In the genomic region with DNA sequence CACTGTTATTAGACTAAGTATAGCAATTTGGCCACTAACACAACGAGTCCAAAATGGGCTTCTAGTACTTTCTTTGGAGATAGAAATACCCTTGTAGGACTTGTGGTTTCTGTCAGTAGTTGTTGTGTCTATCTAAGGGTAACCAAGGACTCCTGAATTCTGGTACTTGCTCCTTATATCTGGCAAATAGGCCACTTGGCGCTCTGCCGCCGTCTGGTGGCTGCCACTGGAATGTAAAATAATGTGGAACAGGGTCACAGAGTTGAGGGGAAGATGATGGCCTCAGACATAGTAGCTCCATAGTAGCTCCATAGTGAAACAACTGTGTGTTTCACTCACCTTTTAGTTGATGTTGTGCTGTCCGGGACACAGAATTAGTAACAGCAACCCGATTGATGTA, we compare ENCODE assay signal across 9 mouse cellular contexts. TPM values are rescaled to one million over a fixed set of nuclear protein-coding genes. Genes with fewer than 3 reads are reported as not detected.
DNase-seq lines count a peak whose midpoint lies in the region; ATAC-seq lines count a peak whose summit lies in the region.
"Had no signal": no experiment of that assay in that cellular context is flagged by ENCODE, and none has a peak within 500 bp of the region (broad histone marks: within the 10 kb centered on the region; RNA-seq: fewer than 3 reads in every experiment).

No protein-coding gene starts in this region.

- no peak overlapping the region for H3K27ac ChIP-seq in liver, embryonic 11.5 days (ENCODE audit: low read depth, low read length)
- no peak overlapping the region for H3K27ac ChIP-seq in limb, embryonic 15.5 days
- H3K27ac ChIP-seq: lung, embryonic 15.5 days had no signal

- H3K9ac ChIP-seq in liver, embryonic 11.5 days (ENCODE audit: low read depth, low read length) = no peak overlapping the region
- H3K9ac ChIP-seq in limb, embryonic 15.5 days = no peak overlapping the region
- H3K9ac ChIP-seq: lung, embryonic 15.5 days had no signal

- H3K4me1 ChIP-seq in liver, embryonic 11.5 days (replicated peaks; ENCODE audit: control insufficient read depth, insufficient read depth, low read length) = no peaks in the 10 kb centered on the region
- H3K4me1 ChIP-seq in limb, embryonic 15.5 days = no peaks in the 10 kb centered on the region
- H3K4me1 ChIP-seq: lung, embryonic 15.5 days had no signal

- WGBS in liver, embryonic 11.5 days = 48% methylated on average over 6 of the region's 6 CpGs
- 53% methylated on average over 6 of the region's 6 CpGs for WGBS in limb, embryonic 15.5 days

- no peak for ATAC-seq in liver, embryonic 11.5 days (replicated peaks; ENCODE audit: low FRiP score)
- ATAC-seq in limb, embryonic 15.5 days (ENCODE audit: insufficient number of reproducible peaks, low FRiP score, low TSS enrichment, low read depth) = 0 out of 2 replicates have a peak, but pooled peaks have one; percentile 10
- ATAC-seq in erythroblast, adult 5-6 weeks (replicated peaks; ENCODE audit: low FRiP score, poor library complexity, severe bottlenecking) = no peak

- intact Hi-C loops in heart, postnatal 10 days (cut with DNase I) = loop anchor here (1.0 to 5.0 kb wide), 4 partner anchors 66 to 318 kb away; no protein-coding TSS in a partner anchor

- H3K27me3 ChIP-seq in liver, embryonic 11.5 days (replicated peaks; ENCODE audit: control insufficient read depth, insufficient read depth, low read length) = no peaks in the 10 kb centered on the region
- H3K27me3 ChIP-seq in limb, embryonic 15.5 days = no peaks in the 10 kb centered on the region
- H3K27me3 ChIP-seq: lung, embryonic 15.5 days had no signal

- peak; percentile 38 for DNase-seq in liver
- DNase-seq in liver, embryonic 11.5 days (ENCODE audit: low spot score) = no peak
- DNase-seq in Muller cell, postnatal 12 days (ENCODE audit: inconsistent ontology term) = peak; percentile 30
- peak; percentile 16 for DNase-seq in cerebellum, adult 9-11 months
- DNase-seq in heart, postnatal 10 days = peak; percentile 57 to 78
- DNase-seq in retina, embryonic 14.5 days (ENCODE audit: low spot score) = peak; percentile 72

- H3K4me3 ChIP-seq in liver, embryonic 11.5 days (ENCODE audit: low read depth, low read length) = no peak overlapping the region
- H3K4me3 ChIP-seq in limb, embryonic 15.5 days = no peak overlapping the region
- H3K4me3 ChIP-seq: lung, embryonic 15.5 days had no signal

- no peaks in the 10 kb centered on the region for H3K36me3 ChIP-seq in liver, embryonic 11.5 days (ENCODE audit: control insufficient read depth, insufficient read depth, low read length)
- no peaks in the 10 kb centered on the region for H3K36me3 ChIP-seq in limb, embryonic 15.5 days
- H3K36me3 ChIP-seq: lung, embryonic 15.5 days had no signal

- H3K9me3 ChIP-seq in liver, embryonic 11.5 days (ENCODE audit: control insufficient read depth, low read length) = no peaks in the 10 kb centered on the region
- H3K9me3 ChIP-seq in limb, embryonic 15.5 days = no peaks in the 10 kb centered on the region
- H3K9me3 ChIP-seq: lung, embryonic 15.5 days had no signal

- H3K4me2 ChIP-seq in liver, embryonic 11.5 days = no peak overlapping the region
- no peak overlapping the region for H3K4me2 ChIP-seq in limb, embryonic 15.5 days
- H3K4me2 ChIP-seq: lung, embryonic 15.5 days had no signal

RNA-seq across cellular contexts. Expression of a gene that starts 8.7 kb away (rescaled TPM):
- not detected in 2 replicates for polyA plus RNA-seq in liver, embryonic 11.5 days (2014; fragmentation: Nextera tagmentation; extraction: Ambion mirVana)
- total RNA-seq in heart, postnatal 10 days (2021) = under 1 TPM; 0.45 TPM
- 194 and 204 TPM in 2 replicates for polyA plus RNA-seq in limb, embryonic 15.5 days (2015; fragmentation: Nextera tagmentation; extraction: Ambion mirVana)
- total RNA-seq in erythroblast, adult 5-6 weeks (2015; ENCODE audit: low replicate concordance) = not detected in 2 replicates
- total RNA-seq in erythroblast, adult 5-6 weeks (2017; ENCODE audit: low replicate concordance) = not detected in 2 replicates
